Mouse (Mus musculus): ENCODE data around the gene Ly6g6d.

DNA sequence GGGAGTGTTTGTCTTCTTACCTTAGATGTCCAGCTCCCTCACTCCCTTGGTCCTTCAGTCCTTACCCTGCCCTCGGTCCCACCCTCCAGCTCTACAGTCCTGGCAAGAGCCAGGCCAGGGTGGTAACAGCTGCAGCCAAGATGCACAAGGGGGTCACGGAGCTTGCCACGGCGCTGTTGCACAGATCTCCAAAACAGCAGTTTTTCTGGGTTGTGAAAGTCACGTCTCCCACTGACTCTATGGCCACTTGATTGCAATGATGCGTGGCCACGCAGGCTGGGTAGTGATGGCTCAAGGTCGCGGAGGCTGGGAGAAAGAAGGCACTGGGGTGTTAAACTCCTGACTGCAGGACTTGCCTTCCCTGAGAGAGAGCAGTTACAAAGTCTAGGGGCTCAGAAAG lies 6.4 kb downstream of the Ly6g6d start:
- TF ChIP-seq POLR2A (IDR thresholded peaks at IDR 0.05; ENCODE audit: extremely low read depth, insufficient read depth, low read length): no peak
- no peak for TF ChIP-seq CTCF (IDR thresholded peaks at IDR 0.05; ENCODE audit: low read depth, low read length)
